Mouse (Mus musculus) forebrain, embryonic 11.5 days (tissue): ENCODE results near the gene Dhx36. TPM values are rescaled to one million over a fixed set of nuclear protein-coding genes. Genes with fewer than 3 reads are reported as not detected.

Experiments used
- polyA plus RNA-seq: library from polyadenylated mRNA; unstranded; fragments of >200 nt; fragmentation: Nextera tagmentation; extraction: Ambion mirVana; gene quantifications from 2 replicates; pipeline ENCODE4 v1.2.1, GENCODE M21; 2014

Dhx36 gene
- polyA plus RNA-seq, 1 experiment from 2014 or later = 53.9 TPM

Other genes with a start within 250 kb of the Dhx36 start
- gene Arhgef26, start 168.7 kb downstream of the Dhx36 start, polyA plus RNA-seq = 6.4 and 9.2 TPM in 2 replicates
- gene Gpr149, start 98.1 kb upstream of the Dhx36 start, polyA plus RNA-seq = 0.12 and 0.27 TPM in 2 replicates